Mouse (Mus musculus) brain, embryonic 14.5 days (tissue): Measurements from ENCODE around the gene Casz1.

Experiments used
- CTCF ChIP-seq: fragments of 200-500 bp; IDR thresholded peaks from 2 replicates; pipeline ENCODE4 v1.5.1; 2012; ENCODE audit warnings: inconsistent platforms, mild to moderate bottlenecking, moderate library complexity, borderline replicate concordance; ENCODE audit not compliant: insufficient read depth, insufficient read length; ENCODE audit errors: extremely low read depth
- POLR2A ChIP-seq: fragments of 200-500 bp; IDR thresholded peaks from 2 replicates; pipeline ENCODE4 v1.6.1; 2012; ENCODE audit warnings: mild to moderate bottlenecking, inconsistent platforms, borderline replicate concordance; ENCODE audit not compliant: poor library complexity, insufficient read depth, insufficient read length, severe bottlenecking; ENCODE audit errors: extremely low read depth

DNA sequence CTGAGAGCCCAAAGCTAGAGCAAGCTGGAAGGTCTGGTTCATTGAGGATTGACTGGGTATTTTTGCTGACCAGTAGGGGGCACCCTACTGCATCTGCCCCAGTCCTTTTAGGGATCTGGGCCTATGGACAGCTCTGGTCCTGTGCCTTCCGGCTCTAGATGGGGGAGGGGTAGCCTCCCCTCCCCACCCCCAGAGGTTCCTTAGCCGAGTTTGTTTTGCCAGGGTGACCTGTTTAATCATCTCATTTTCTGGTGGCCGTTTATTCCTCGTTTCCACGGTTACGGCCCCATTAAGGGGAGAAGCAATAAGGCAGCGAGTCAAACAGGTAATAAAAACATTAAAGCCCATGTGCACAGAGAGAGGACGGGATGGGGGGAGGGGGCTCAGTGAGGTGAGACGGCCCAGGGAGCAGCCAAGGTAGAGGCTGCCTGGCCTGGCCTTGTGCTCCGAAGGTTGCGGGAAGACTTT, 104.0 kb downstream of the Casz1 start:
- TF ChIP-seq CTCF (peak; percentile 44), POLR2A (no peak)
